ENCODE assay signal across 9 mouse cellular contexts in the genomic region with DNA sequence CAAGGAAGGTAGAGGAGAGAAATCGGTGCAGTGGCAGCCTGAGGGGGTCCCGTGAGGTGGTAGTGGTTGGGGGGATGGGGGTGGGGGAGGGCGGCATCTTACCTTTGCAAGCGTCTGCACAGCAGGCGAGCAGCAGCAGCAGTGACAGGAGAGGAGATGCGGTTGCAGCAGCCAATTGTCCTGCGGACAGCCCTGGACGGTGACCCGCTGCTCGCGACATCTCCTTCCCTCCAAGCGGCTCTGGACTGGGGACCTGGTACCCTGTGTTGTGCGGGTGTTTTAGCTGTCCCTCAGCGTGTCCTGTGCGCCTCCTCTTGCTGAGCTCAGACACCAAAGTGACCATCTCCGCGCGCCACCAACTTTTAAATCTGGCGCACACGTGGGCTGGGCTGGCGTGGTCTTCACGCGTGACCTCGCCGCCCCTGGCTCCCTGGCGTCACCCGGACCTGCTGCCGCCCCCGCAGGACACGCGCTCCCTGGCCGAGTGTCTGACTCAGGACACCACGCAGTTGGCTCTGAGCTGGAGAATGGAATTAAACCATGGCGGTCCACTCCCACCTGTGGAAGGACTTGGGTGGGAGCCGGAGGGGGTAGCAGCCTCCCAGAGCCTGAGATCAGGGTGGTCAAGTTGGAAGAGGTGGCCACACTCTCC. TPM values are rescaled to one million over a fixed set of nuclear protein-coding genes. Genes with fewer than 3 reads are reported as not detected.
DNase-seq lines count a peak whose midpoint lies in the region; ATAC-seq lines count a peak whose summit lies in the region.
"Had no signal": no experiment of that assay in that cellular context is flagged by ENCODE, and none has a peak within 500 bp of the region (broad histone marks: within the 10 kb centered on the region; RNA-seq: fewer than 3 reads in every experiment).

A gene (minus strand): TSS at position 336 of the 652 bp plus-strand sequence.

- H3K36me3 ChIP-seq in heart, embryonic 13.5 days, result no peaks in the 10 kb centered on the region
- H3K36me3 ChIP-seq in forebrain, embryonic 16.5 days (ENCODE audit: control insufficient read depth, insufficient read depth), result no peaks in the 10 kb centered on the region
- H3K36me3 ChIP-seq in midbrain, embryonic 12.5 days, result no peaks in the 10 kb centered on the region

- no peak within 1 kb of the TSS for H3K27ac ChIP-seq in heart, embryonic 13.5 days (replicated peaks)
- no peak within 1 kb of the TSS for H3K27ac ChIP-seq in forebrain, embryonic 16.5 days (ENCODE audit: low read length)
- H3K27ac ChIP-seq in midbrain, embryonic 12.5 days (replicated peaks), result no peak within 1 kb of the TSS

- H3K27me3 ChIP-seq in heart, embryonic 13.5 days (replicated peaks), result peaks cover 43% of the 10 kb centered on the region
- H3K27me3 ChIP-seq in forebrain, embryonic 16.5 days (replicated peaks; ENCODE audit: control insufficient read depth, insufficient read depth, low read length), result peaks cover 14% of the 10 kb centered on the region
- H3K27me3 ChIP-seq in midbrain, embryonic 12.5 days, result peaks cover 30% of the 10 kb centered on the region

- intact Hi-C loops in heart, postnatal 25 days (cut with DNase I), result no loop called here

- DNase-seq in heart, postnatal 25 days (ENCODE audit: low spot score), result no peak
- DNase-seq in adrenal gland, adult 2 months, result peak; percentile 21
- no peak for DNase-seq in ovary, postnatal 14 days (ENCODE audit: low spot score)
- DNase-seq in adipocyte (ENCODE audit: low spot score), result no peak

- ATAC-seq in heart, embryonic 13.5 days (ENCODE audit: extremely low read depth, insufficient number of reproducible peaks, low FRiP score, low TSS enrichment), result no peak
- no peak for ATAC-seq in forebrain, embryonic 16.5 days
- 0 out of 2 replicates have a peak, but pooled peaks have one; percentile 38 for ATAC-seq in midbrain, embryonic 12.5 days (ENCODE audit: low FRiP score, low read depth)
- no peak for ATAC-seq in erythroblast, adult 5-6 weeks (replicated peaks; ENCODE audit: low FRiP score, poor library complexity, severe bottlenecking)

- H3K9ac ChIP-seq in heart, embryonic 13.5 days, result peak within 1 kb of the TSS; percentile 60
- no peak within 1 kb of the TSS; the same call in 1 of the 2 replicates for H3K9ac ChIP-seq in forebrain, embryonic 16.5 days (replicated peaks; ENCODE audit: low read depth, low read length)
- peak within 1 kb of the TSS; percentile 34; the same call in 1 of the 2 replicates for H3K9ac ChIP-seq in midbrain, embryonic 12.5 days (replicated peaks)

- H3K4me1 ChIP-seq in heart, embryonic 13.5 days, result peaks cover 13% of the 10 kb centered on the region
- peaks cover 11% of the 10 kb centered on the region for H3K4me1 ChIP-seq in forebrain, embryonic 16.5 days (replicated peaks; ENCODE audit: control insufficient read depth, insufficient read depth, low read length)
- peaks cover 13% of the 10 kb centered on the region for H3K4me1 ChIP-seq in midbrain, embryonic 12.5 days

- peak within 1 kb of the TSS; percentile 47 for H3K4me3 ChIP-seq in heart, embryonic 13.5 days
- peak within 1 kb of the TSS; percentile 32 for H3K4me3 ChIP-seq in forebrain, embryonic 16.5 days (replicated peaks; ENCODE audit: low read length)
- peak within 1 kb of the TSS; percentile 40 for H3K4me3 ChIP-seq in midbrain, embryonic 12.5 days

- 5% methylated on average over 35 of the region's 35 CpGs for WGBS in heart, embryonic 13.5 days
- WGBS in forebrain, embryonic 16.5 days, result 5% methylated on average over 35 of the region's 35 CpGs
- 6% methylated on average over 28 of the region's 35 CpGs for WGBS in midbrain, embryonic 12.5 days

- no peaks in the 10 kb centered on the region for H3K9me3 ChIP-seq in heart, embryonic 13.5 days
- H3K9me3 ChIP-seq in forebrain, embryonic 16.5 days (ENCODE audit: control insufficient read depth, low read length), result no peaks in the 10 kb centered on the region
- H3K9me3 ChIP-seq in midbrain, embryonic 12.5 days, result no peaks in the 10 kb centered on the region

- H3K4me2 ChIP-seq in heart, embryonic 13.5 days, result peak within 1 kb of the TSS; percentile 78
- peak within 1 kb of the TSS; percentile 52 for H3K4me2 ChIP-seq in forebrain, embryonic 16.5 days (ENCODE audit: low read length)
- H3K4me2 ChIP-seq in midbrain, embryonic 12.5 days (replicated peaks), result peak within 1 kb of the TSS; percentile 67

RNA-seq across cellular contexts. Expression of the gene that starts here (rescaled TPM):
- not detected in 2 replicates for polyA plus RNA-seq in heart, embryonic 13.5 days (2015; fragmentation: Nextera tagmentation; extraction: Ambion mirVana)
- not detected for total RNA-seq in heart, postnatal 25 days (2021)
- under 1 TPM in 1 of 2 experiments, not detected in 1; 0.48 TPM for total RNA-seq in adrenal gland, adult 2 months (2021)
- polyA plus RNA-seq in adrenal gland, adult 2 months (2012; rRNA removed), result not detected in 2 replicates
- polyA plus RNA-seq in forebrain, embryonic 16.5 days (2015; fragmentation: Nextera tagmentation; extraction: Ambion mirVana), result not detected in 2 replicates
- not detected in 2 replicates for polyA plus RNA-seq in midbrain, embryonic 12.5 days (2016; fragmentation: Nextera tagmentation; extraction: Ambion mirVana)
- total RNA-seq in erythroblast, adult 5-6 weeks (2015; ENCODE audit: low replicate concordance), result not detected in 2 replicates
- not detected in 2 replicates for total RNA-seq in erythroblast, adult 5-6 weeks (2017; ENCODE audit: low replicate concordance)
- total RNA-seq: common myeloid progenitor, adult 5-6 weeks had no signal

Comparison
In these comparisons a context has a peak if more than half of its experiments do, and no peak if none do; other contexts are left out.
1. Peak in DNase-seq in adrenal gland, adult 2 months; RNA of the gene not detected or under 1 TPM.
2. Peak in ATAC-seq, H3K4me3 ChIP-seq, H3K9ac ChIP-seq and H3K4me2 ChIP-seq in midbrain, embryonic 12.5 days; RNA of the gene not detected or under 1 TPM.